Mouse (Mus musculus): ENCODE measurements at regions not wholly inside any gene's neighbourhood (a gene's known extent, or its start where the extent isn't known, plus 50 kb on each side); places are given as distances from the start of the nearest gene placed in this dataset.

DNA sequence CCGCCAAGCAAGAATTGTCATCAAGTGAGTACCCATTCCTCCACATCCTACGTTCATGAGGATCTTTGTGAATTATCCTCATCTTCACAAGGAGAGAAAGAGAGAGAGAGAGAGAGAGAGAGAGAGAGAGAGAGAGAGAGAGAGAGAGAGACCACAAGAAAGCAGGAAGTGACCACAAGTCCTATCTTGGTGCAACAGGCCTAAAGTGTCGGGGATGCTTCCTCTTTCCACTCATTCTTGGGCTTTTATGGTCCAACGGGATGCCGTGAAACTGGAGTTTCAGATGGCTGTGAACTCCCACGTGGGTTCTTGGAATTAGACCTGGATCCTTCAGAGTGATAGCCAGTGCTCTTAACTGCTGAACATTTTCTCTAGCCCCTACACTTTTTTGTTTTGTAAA is 53.1 kb upstream of the Rai14 start:
- POLR2A ChIA-PET: interaction anchor here in 1 of 4 experiments (0.6 to 1.5 kb wide), 2 partner anchors 8 to 268 kb away, joined by 3 to 6 read pairs; no protein-coding TSS in a partner anchor

DNA sequence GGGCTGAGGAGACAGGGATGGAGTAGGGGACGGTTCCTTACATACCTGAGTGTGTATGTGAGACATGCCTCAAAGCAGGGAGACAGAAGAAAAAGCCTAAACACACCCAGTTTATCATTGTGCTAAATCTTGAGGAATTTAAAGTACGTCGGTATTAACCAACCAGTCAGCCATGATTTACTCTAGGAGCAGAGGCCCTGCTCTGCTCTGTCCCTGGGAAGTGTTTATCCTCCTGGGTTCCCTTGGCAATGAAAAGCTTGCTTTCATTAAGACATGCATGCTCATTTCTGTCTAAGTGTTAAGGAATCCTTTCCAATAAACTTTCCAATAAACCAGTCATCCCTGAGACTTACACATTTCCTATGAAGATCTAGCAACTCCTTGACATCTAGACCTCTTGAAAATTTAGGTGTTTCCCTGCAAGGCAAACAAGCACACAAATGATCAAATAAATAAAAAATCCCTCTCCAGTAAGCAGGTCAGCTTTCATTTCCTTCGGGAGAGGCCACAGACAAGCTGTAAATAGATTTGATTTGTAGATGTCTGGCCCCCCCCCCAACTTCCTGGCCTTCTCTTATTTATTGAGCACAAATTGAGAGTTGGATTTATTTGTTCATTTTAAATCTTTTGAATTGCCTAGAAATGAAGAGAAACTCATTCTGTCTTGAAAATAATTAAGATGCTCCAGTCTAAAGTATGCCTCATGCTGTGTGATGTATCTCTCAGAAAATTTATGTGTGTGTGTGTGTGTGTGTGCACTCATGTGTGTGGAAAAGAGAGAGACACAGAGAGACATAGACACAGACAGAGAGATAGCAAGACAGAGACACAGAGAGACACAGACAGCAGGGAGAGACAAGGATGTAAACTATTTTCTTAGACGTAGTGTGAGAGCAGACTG is 56.2 kb upstream of the Rai14 start:
- ChIA-PET CTCF (no interaction called here), POLR2A (interaction anchor here in 2 of 4 experiments (1.2 to 1.8 kb wide), 2 partner anchors 10 to 12 kb away, joined by 3 to 6 read pairs; no protein-coding TSS in a partner anchor)

More for the DNA sequence above, 53.1 kb upstream of the Rai14 start:
- CTCF ChIA-PET: no interaction called here

DNA sequence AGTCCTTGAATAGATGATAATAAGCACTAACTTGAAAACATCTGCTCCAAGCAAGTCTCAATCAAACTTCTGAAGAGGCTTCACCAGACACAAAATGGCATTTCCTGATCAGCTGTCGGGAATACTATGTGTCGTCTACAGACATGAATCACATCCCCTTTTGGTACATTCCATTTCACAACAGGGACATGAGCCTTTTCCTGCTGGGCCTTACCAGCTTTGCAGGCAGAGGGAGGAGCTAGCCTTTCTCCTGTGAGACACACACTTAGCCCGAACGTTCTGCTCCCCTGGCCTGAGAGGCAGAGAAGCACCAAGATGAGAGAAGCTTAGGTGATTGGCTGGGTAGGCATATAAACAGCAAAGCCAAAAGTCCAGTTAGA is 56.9 kb upstream of the Rai14 start:
- ChIA-PET POLR2A (interaction anchor here in 1 of 4 experiments (1.8 kb wide), 1 partner anchor 9 kb away, joined by 6 read pairs; no protein-coding TSS in a partner anchor), CTCF (no interaction called here)

GRCm38 (mm10) chr15:10779941-10780620 is 65.7 kb upstream of the Rai14 start:
- ChIA-PET CTCF (interaction anchor here in 1 of 4 experiments (0.6 kb wide), 1 partner anchor 17 kb away, joined by 3 read pairs; no protein-coding TSS in a partner anchor), POLR2A (interaction anchor here in 2 of 4 experiments (0.5 to 1.9 kb wide), 9 partner anchors 9 to 94 kb away, joined by 3 to 8 read pairs (median 3); no protein-coding TSS in a partner anchor)

- ChIA-PET POLR2A (interaction anchor here in 1 of 4 experiments (0.6 kb wide), 1 partner anchor 193 kb away, joined by 3 read pairs; no protein-coding TSS in a partner anchor), CTCF (no interaction called here)
Observed at GRCm38 (mm10) chr15:10789371-10789770, 74.9 kb upstream of the Rai14 start.

- CTCF ChIA-PET: no interaction called here
- POLR2A ChIA-PET: no interaction called here
Observed at GRCm38 (mm10) chr15:10790862-10791497, 76.6 kb upstream of the Rai14 start.

GRCm38 (mm10) chr15:10791516-10792112 is 77.2 kb upstream of the Rai14 start:
- CTCF ChIA-PET: no interaction called here
- POLR2A ChIA-PET: no interaction called here

DNA sequence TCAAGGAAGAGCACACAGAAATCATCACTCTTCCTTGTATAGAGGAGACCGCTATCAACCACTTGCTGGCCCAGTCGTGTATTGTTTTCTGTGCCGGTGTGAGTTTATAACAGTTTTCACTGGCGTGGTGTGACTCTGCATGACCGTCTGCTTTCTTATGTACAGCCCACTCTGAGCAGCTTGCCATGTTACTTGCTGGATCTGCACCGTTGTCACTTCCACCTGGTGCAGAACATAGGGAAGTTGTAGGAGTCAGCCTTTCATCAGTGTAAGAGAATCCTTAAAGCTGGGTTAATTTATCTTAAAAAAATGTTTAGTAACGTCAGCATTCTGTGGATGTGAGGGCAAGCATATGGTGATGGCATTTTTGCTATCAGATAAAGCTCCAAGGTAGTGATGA is 77.7 kb upstream of the Rai14 start:
- ChIA-PET POLR2A (no interaction called here), CTCF (no interaction called here)

GRCm38 (mm10) chr15:10795126-10795792 is 80.8 kb upstream of the Rai14 start:
- CTCF ChIA-PET: no interaction called here
- POLR2A ChIA-PET: no interaction called here

DNA sequence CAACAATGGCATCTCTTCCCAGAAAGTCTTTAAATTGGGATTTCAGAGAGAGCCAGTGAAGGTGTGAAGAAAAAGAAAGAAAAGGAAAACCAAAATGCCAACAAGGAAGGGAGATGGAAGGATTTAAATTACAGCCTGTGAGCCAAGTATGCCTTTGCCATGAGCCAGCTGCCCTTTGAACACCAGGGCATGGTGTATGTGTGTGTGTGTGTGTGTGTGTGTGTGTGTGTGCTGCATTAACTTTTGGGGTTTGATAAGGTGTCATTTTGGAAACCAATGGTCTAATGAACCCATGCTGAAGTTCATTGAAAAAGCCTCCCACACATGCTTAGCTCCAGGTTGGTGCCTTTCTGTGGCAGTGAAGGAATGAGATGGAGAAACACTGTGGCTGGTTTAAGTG is 85.2 kb upstream of the Rai14 start:
- CTCF ChIA-PET: interaction anchor here in 2 of 4 experiments (0.6 kb wide), 2 partner anchors 23 to 299 kb away, joined by 3 to 4 read pairs; no protein-coding TSS in a partner anchor
- POLR2A ChIA-PET: interaction anchor here in 3 of 4 experiments (0.6 to 0.9 kb wide), 3 partner anchors 25 to 1239 kb away, joined by 3 to 6 read pairs (median 3); no protein-coding TSS in a partner anchor

DNA sequence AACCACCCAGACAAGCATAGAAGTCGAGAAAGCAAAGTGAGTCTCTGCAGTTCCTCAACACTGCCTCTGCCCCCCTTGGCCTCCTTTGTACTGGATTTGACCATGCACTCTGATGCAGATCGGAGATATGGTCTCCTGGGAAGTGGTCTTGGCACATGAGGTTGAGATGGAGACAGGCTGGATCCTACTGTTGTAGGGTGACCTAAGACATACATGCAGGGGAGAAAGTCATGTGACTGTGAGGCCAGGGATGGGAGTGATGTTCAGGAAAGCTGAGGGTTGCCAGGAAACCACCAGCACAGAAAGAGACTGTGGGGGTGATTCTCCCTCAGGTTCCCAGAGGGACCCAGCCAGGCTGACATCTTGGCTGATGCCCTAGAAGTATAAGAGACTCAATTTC is 99.8 kb upstream of the Rai14 start:
- ChIA-PET CTCF (no interaction called here), POLR2A (interaction anchor here in 2 of 4 experiments (0.8 to 1.3 kb wide), 5 partner anchors 9 to 99 kb away, joined by 3 to 4 read pairs (median 3); no protein-coding TSS in a partner anchor)

GRCm38 (mm10) chr15:10814709-10815108 is 100.3 kb upstream of the Rai14 start:
- CTCF ChIA-PET: no interaction called here
- POLR2A ChIA-PET: interaction anchor here in 2 of 4 experiments (0.8 to 1.3 kb wide), 4 partner anchors 9 to 99 kb away, joined by 3 to 4 read pairs (median 3); no protein-coding TSS in a partner anchor

GRCm38 (mm10) chr15:10816213-10816621 is 101.8 kb upstream of the Rai14 start:
- ChIA-PET POLR2A (interaction anchor here in 1 of 4 experiments (1.1 kb wide), 1 partner anchor 8 kb away, joined by 3 read pairs; no protein-coding TSS in a partner anchor), CTCF (no interaction called here)

DNA sequence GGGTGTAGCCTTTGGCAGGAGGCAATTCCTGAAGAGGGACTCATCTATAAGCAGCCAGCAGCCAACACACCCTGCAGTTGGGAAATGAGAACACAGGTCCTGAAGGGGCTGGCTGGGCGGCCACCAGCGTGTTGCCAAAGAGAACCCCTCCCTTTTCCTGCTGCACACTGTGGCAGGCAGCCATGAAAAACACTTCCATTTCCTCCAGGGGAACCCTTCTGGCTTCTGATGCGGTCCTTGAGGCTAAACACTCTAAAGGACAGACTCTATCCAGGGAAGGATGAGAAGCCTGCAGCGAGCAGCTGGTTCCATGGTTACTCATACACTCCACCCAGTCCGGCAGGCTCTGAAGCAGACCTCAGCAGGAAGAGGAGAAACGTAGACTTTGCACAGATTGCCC is 103.8 kb upstream of the Rai14 start:
- ChIA-PET CTCF (interaction anchor here in 1 of 4 experiments (0.6 kb wide), 1 partner anchor 13 kb away, joined by 11 read pairs; no protein-coding TSS in a partner anchor), POLR2A (interaction anchor here in 2 of 4 experiments (0.5 to 1.5 kb wide), 4 partner anchors 95 to 1074 kb away, joined by 3 to 5 read pairs (median 4); no protein-coding TSS in a partner anchor)

DNA sequence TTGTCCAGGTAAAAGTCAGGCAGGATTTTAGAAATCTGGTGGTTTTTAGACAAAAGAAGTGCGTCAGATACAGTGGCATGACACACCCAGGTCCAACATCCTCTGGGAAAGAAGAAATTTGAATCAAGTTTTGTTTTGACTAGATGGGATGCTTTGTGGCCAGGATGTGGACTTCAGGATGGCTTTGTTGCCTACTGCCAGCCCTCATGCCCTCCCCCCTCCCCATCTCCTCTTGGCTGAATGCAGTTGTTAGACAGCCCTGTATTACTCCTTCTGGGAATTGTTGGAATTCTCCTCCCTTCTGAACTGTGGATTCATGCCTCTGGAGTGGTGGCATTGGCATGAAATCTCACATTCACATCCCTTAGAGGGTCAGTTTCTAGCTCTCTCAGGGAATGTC is 104.3 kb upstream of the Rai14 start:
- POLR2A ChIA-PET: interaction anchor here in 2 of 4 experiments (0.5 to 1.5 kb wide), 4 partner anchors 96 to 1073 kb away, joined by 3 to 5 read pairs (median 4); no protein-coding TSS in a partner anchor

DNA sequence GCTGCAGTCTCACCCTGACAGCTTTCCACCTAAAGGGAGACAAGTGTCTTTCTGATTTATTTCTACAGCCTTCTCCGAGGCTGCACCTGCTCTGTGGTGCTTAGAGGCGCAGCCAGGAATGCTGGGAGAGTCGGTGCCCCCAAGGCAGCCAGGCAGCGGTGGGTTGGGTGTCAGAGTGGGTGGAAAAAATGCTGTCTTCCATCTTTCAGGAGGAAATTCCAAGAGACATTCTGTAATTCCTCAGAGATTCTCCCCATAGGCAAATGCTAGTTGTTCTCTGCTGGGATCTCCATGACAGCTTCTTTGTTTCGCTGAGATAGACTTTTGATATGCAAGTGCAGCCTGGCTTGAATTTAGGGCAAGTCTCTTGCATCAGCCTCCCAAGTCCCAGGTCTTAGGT is 109.5 kb upstream of the Rai14 start:
- ChIA-PET POLR2A (interaction anchor here (0.6 to 3.6 kb wide), 34 partner anchors 8 to 353 kb away, joined by 3 to 37 read pairs (median 4); partner anchors contain the start of genes Rai14 (in 3 of the 4), Amacr (in 1 of the 4) and Dnajc21 (in 1 of the 4)), CTCF (interaction anchor here in 2 of 4 experiments (0.5 to 1.2 kb wide), 2 partner anchors 45 to 101 kb away, joined by 3 read pairs; no protein-coding TSS in a partner anchor)

More for the DNA sequence above, 104.3 kb upstream of the Rai14 start:
- CTCF ChIA-PET: no interaction called here

- ChIA-PET POLR2A (interaction anchor here in 1 of 4 experiments (1.4 kb wide), 1 partner anchor 115 kb away, joined by 3 read pairs; the partner anchor contains the start of gene Rai14), CTCF (no interaction called here)
Observed at GRCm38 (mm10) chr15:10829588-10829987, 115.2 kb upstream of the Rai14 start.

DNA sequence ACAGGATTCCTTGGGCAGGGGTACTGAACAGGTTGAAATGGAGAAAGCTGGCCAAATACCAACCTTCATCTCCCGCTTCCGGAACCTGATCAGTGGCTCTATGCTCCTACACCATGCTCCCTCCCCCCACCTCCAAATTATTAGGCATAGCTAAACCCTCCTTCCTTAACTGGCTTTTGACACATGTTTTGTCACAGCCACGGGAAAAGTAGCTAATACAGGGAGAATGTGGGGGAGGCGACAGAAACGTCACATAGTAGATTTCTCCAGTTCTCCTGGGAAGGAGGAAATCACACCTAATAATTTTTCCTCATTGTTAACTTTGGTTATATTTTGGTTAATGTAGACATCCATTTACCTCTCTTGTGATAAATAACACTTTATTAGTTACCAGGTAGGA is 116.1 kb upstream of the Rai14 start:
- POLR2A ChIA-PET: no interaction called here
- CTCF ChIA-PET: no interaction called here

Measured in embryonic stem cell, embryonic (primary cell).